Mouse (Mus musculus): ENCODE measurements around the gene Dmrta2.

- TF ChIP-seq CTCF (IDR thresholded peaks at IDR 0.05; ENCODE audit: low read depth) (no peak), EP300 (optimal IDR thresholded peaks at IDR 0.05) (no peak)
Measured at GRCm38 (mm10) chr4:109929058-109929457, 48.8 kb upstream of the Dmrta2 start.

All from stomach, postnatal 0 days (tissue).